Mouse (Mus musculus) ES-Bruce4 (cell line): ENCODE results near the gene Adamts9.

Experiments used
- CTCF ChIP-seq: IDR thresholded peaks from one replicate; pipeline ENCODE4 v1.8.1; 2011; ENCODE audit warnings: low read depth, low read length
- EP300 ChIP-seq: IDR thresholded peaks from 2 replicates; pipeline ENCODE4 v1.6.1; 2011; ENCODE audit warnings: low read depth, low read length; ENCODE audit not compliant: insufficient read depth
- POLR2A ChIP-seq: IDR thresholded peaks from one replicate; pipeline ENCODE4 v1.8.1; 2011; ENCODE audit warnings: low read length; ENCODE audit not compliant: insufficient read depth

GRCm38 (mm10) chr6:92941281-92941731 is 2.0 kb downstream of the Adamts9 start:
- TF ChIP-seq POLR2A: no peak
- TF ChIP-seq CTCF: peak; percentile 48
- TF ChIP-seq EP300: 0 out of 2 replicates have a peak, but pooled peaks have one; percentile 50
